Mouse (Mus musculus) urinary bladder, postnatal 14 days (tissue): ENCODE results near the gene Mybbp1a.
"Not testable (repeated sequence)": the region's sequence is repeated elsewhere in the genome, so short reads cannot be mapped to it uniquely, and the experiment has no call there.

ENCODE experiments used
- DNase-seq: peaks from one replicate; pipeline ENCODE4 v3.0.0; 2021; ENCODE audit warnings: low spot score

Gene Mybbp1a

GRCm38 (mm10) chr11:72413601-72414190 lies 27.5 kb upstream of the Mybbp1a start:
- DNase-seq = no peak

DNA sequence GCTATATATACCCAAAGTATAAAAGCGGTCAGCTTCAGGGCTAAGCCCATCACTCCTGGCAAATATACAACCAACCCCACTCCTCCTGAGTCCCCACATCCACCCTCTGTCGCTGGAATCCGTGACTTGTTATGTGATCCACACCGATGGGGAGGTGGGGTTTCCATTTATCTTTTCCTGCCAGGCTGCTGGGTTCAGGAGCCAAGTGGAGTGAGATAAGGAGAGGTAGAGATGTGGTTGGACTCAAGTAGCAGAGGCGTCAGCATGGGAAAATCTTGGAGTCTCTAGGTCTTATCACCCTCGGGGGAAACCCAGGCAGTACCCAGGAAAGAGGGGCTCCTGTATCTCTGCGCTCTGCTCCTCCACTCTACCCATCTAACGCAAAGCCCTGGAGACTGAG lies 26.0 kb upstream of the Mybbp1a start:
- no peak for DNase-seq

DNA sequence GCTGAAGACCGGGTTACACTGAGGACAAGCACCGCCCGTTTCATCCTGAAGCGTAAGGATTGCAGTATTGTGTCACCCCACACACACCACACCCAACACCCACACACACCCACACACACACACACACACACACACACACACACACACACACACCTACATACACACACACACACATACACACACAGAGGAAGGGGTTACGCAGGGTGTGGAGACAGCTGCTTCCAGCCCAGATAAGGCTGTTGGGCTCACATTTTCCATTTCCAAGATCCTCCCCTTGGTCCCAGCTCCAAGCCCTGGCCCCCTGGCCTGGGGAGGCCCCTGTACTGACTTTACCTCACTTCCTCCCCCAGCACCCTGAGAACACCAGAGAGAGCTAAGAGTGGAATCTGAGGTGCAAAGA lies 24.5 kb upstream of the Mybbp1a start:
- no peak for DNase-seq

DNA sequence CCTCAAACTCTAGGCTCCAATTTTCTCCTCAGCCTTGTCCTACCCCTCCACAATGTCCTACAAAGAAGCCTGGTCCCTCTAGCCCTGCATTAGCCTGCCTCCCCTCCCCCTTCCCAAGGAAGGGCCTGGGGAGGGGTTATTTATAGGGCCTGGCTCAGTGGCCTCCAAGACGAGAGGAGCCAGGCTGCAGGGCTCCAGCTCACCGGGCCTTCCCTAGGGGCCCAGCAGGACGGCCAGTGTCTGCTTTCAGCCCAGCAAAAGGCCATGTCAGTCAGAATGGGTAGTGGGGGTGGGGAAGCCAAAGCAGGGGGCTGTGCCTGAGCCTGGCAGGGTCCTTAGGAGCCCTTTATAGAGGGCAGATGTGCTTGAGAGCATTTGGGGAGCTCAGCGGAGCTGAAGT lies 23.8 kb upstream of the Mybbp1a start:
- no peak for DNase-seq

DNA sequence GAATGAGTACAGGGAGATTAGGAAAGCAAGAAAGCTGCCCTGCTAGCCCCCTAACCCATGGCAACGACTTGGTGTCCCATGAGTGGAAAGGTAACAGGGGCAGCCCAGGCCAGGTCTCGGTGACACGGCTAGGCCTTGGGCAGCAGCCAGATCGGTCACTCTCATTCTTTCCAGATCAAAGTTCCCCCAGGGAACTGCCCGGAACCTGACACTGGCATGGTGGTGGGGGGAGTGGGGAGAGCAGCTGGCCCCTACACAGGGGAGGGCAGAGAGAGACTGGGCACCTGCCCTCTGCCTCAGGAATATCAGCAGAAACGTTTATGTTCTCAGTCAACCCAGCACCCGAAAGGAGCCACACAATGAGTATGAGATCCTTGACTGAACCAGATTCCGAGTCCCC lies 22.9 kb upstream of the Mybbp1a start:
- no peak for DNase-seq

- DNase-seq = no peak
Measured at GRCm38 (mm10) chr11:72419006-72419405, 22.1 kb upstream of the Mybbp1a start.

GRCm38 (mm10) chr11:72420460-72421122 lies 20.6 kb upstream of the Mybbp1a start:
- DNase-seq = no peak

DNA sequence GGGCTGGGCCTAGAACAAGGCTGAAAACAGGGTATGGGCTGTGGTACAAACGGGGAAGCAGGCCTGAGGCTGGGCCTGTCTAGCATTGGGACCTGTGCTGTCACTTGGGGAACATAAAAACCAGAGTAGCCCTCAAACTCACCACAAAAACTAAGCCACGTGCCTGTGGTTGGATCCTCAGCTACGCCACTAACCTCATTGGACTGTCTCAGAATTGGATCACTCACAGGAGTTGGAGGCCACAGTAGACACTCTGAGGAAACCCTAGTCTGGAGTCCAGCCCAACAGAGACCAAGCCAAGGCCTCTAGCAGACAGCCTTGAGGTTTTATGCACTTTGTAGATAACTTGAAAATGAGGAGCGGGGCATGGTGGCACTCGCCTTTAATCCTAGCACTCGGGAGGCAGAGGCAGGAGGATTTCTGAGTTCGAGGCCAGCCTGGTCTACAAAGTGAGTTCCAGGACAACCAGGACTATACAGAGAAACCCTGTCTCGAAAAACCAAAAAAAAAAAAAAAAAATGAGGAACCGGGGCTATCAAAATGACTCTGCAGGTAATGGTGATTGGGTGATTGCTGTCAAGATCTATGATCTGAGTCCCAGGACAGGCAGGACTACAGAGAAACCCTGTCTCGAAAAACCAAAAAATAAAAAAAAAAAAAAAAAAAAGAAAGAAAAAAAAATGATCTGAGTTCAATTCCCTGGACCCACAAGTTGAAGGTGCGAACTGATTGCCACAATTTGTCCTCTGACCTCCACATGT lies 19.5 kb upstream of the Mybbp1a start:
- no peak for DNase-seq

DNA sequence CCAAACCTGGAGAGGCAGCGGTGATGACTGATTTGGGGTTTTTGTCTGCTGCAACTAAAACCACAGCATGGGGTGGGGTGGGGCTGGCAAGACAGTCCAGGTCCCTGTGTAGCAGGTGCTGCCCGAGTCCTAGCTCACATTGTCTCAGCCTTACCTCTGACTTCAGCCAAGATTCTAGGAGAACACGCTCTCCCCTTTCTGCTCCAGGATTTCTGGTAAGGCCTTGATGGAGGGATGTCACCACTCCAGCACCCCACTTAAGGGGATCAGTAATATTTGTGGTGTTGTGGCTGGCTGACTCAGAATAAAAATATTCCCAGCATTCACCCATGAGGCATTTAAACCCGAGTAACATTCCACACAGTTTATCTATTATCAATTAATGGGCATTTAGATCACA lies 17.5 kb upstream of the Mybbp1a start:
- DNase-seq = no peak

- no peak for DNase-seq
Measured at GRCm38 (mm10) chr11:72425201-72425600, 16.0 kb upstream of the Mybbp1a start.

DNA sequence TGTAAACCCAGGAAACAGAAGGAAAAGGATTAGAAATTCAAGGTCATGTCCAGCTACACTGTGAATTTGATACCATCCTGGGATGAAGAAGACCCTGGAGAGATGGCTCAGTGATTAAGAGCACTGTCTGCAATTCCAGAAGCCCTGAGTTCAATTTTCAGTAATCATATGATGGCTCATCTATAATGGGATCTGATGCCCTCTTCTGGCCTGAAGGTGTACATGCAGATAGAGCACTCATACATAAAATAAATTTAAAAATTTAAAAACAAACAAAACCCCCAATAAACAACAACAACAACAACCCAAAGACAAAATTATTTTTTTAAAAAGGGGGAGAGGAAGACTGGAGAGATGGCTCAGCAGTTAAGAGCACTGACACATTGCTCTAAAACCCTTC lies 14.3 kb upstream of the Mybbp1a start:
- DNase-seq = no peak

DNA sequence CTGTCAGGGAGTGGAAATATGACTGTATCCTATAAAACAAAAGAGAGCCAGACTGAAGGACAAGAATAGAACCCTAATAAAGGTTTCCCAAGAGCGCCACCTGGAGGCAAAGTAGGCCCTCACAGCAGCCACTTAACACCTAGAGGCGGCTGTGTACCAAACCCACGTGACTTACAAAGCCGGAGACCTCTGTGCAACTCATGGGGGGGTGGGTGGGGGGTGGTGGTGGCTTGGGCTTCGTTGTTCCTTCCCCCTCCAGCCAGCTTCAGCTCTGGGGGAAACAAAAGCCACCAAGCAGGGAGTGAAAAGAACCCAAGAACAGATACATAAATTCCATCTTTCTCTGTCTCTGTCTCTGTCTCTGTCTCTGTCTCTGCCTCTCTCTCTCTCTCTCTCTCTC lies 12.5 kb upstream of the Mybbp1a start:
- DNase-seq = peak; percentile 92

DNA sequence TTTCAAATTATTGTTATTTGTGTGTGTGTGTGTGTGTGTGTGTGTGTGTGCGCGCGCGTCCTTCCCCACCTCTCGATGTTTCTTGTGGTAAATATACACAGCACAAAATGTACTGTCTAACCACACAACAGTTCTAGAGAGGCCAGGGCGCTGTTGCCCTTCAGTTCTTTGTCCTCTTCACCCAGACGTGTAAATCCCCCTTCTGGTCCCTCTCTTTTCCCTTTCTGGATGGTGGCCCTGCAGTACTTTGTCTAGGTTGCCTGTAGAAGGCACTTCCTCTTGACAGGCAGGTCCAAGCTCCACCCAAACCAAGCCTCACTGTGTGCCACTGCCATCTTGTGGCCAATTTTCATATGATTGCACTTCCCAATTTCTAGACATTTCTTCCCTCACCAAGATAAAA lies 11.9 kb upstream of the Mybbp1a start:
- peak; percentile 80 for DNase-seq

DNA sequence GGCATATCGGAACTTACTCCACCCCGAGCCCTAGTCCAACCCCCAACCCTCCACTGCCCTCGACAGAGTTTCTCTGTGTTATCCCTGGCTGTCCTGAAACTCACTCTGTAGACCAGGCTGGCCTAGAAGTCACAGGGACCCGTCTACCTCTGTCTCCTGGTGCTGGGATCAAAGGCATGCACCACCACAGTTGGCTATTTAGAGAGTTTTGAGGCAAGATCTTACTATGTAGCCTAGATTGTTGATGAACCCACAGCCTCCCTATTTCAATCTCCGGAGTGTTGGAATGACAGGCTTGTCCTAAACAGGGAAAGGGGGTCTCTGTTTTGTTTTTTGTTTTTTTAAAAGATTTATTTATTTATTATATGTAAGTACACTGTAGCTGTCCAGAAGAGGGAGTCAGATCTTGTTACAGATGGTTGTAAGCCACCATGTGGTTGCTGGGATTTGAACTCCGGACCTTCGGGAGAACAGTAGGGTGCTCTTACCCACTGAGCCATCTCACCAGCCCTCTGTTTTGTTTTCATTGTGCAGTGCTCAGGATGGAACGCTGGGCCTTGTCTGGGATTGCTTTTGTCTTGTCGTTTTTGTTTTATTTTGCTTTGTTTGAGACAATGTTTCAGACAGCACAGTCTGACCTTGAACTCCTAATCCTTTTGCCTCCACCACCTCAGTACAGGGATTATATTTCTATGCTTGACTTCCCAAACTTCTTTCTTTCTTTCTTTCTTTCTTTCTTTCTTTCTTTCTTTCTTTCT lies 10.7 kb upstream of the Mybbp1a start:
- not testable (repeated sequence) for DNase-seq

GRCm38 (mm10) chr11:72434963-72435693 lies 6.0 kb upstream of the Mybbp1a start, which contains the start of gene Ggt6:
TSS of gene Ggt6 (plus strand) at chr11:72435526.
- DNase-seq = peak; percentile 32

- DNase-seq = peak; percentile 24
Measured at GRCm38 (mm10) chr11:72435694-72436045, 5.5 kb upstream of the Mybbp1a start.

GRCm38 (mm10) chr11:72436271-72436670 lies 4.9 kb upstream of the Mybbp1a start:
- peak; percentile 51 for DNase-seq

DNA sequence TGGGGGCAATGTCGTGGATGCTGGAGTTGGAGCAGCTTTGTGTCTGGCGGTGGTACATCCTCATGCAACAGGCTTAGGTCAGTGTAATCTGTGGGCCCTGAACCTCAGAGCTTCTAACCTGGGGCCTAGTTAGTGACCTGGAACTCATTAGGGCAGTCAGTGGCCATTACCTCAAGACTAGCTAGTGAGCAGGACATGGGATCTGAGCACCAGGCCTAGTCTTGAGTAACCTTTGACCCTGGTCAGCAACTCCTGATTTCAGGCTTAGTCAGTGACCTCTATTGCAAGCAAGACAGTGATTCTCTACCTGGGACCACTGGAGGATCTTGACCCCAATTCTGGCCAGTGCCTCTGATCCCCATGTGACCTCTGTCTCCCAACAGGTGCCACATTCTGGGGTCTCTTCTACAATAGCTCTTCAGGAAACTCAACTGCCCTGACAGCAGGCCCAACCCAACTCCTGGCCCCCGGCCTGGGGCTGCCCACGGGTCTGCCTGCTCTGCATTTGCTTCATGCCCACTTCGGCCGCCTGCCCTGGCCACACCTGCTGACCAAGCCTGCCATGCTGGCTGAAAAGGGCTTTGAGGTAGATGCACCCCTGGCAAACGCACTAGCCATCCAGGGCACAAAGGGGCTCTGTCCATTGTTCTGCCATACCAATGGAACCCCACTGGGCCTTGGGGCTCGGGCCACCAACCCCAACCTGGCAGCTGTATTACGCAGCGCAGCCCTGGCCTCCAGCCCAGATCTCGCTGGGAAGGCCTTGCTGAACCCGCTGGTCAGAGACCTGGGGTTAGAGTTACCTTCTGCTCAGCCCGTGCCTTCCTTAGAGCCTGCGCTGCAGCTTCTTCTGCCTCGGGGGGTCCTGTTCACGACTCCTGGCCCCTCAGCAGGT lies 4.2 kb upstream of the Mybbp1a start:
- DNase-seq = no peak

DNA sequence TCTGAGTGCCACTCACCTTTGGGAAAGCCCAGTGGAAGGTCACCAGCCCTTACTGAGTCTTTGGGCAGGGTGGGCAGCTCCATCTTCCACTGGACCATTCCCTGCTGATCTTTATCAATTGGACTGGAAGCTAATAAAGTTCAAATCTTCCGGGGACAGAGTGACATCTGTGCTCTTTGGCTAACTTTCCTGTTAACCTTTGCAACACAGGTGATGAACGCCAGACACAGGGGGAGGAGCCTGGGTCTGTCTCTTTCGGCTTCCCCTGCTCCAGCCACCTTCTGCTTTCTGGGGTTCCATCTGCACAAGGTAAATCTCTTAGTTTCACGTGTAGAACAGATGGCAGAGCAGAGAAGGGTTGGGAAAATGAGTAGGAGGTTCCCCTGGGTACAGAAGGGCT lies 2.7 kb upstream of the Mybbp1a start:
- DNase-seq = no peak

DNA sequence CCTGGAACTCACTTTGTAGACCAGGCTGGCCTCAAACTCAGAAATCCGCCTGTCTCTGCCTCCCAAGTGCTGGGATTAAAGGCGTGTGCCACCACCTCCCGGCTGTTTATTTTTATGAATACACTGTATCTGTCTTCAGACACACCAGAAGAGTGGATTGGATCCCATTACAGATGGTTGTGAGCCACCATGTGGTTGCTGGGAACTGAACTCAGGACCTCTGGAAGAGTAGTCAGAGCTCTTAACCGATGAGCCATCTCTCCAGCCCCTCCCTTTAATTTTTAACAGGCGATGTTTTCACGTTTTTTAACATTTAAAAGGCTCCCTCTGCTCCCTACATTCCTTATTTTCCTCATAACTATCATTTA lies 574 bp upstream of the Mybbp1a start:
- DNase-seq = not testable (repeated sequence)
